Mouse (Mus musculus): Measurements from ENCODE around the gene Epha8. TPM values are rescaled to one million over a fixed set of nuclear protein-coding genes. Genes with fewer than 3 reads are reported as not detected.

The Epha8 gene
- polyA plus RNA-seq, 1 experiment from 2014 or later, result 16.5 TPM

GRCm38 (mm10) chr4:136945397-136945796, 11.2 kb downstream of the Epha8 start:
- H3K4me2 ChIP-seq, result no peak overlapping the region
- ATAC-seq (ENCODE audit: low FRiP score, low read depth), result no peak
- H3K9me3 ChIP-seq, result no peaks in the 10 kb centered on the region
- no peaks in the 10 kb centered on the region for H3K27me3 ChIP-seq
- H3K9ac ChIP-seq, result no peak overlapping the region
- H3K4me3 ChIP-seq, result no peak overlapping the region
- no peaks in the 10 kb centered on the region for H3K36me3 ChIP-seq
- no peak overlapping the region for H3K27ac ChIP-seq (replicated peaks)
- H3K4me1 ChIP-seq (replicated peaks), result peaks cover 44% of the 10 kb centered on the region
- WGBS, result 61% methylated on average over 17 of the region's 17 CpGs

GRCm38 (mm10) chr4:136944558-136945350, 11.9 kb downstream of the Epha8 start:
- Histone ChIP-seq H3K27me3 (no peaks in the 10 kb centered on the region), H3K4me1 (replicated peaks) (peaks cover 38% of the 10 kb centered on the region)
- WGBS, result 68% methylated on average over 11 of the region's 11 CpGs

GRCm38 (mm10) chr4:136943175-136943574, 13.4 kb downstream of the Epha8 start:
- Histone ChIP-seq H3K4me2 (0 out of 2 replicates have a peak overlapping the region, but pooled peaks have one; percentile 27), H3K4me3 (no peak overlapping the region), H3K9ac (no peak overlapping the region), H3K27ac (replicated peaks) (0 out of 2 replicates have a peak overlapping the region, but pooled peaks have one; percentile 5), H3K36me3 (no peaks in the 10 kb centered on the region), H3K4me1 (replicated peaks) (peaks cover 30% of the 10 kb centered on the region), H3K9me3 (no peaks in the 10 kb centered on the region), H3K27me3 (no peaks in the 10 kb centered on the region)
- 25% methylated on average over 13 of the region's 13 CpGs for WGBS
- no peak for ATAC-seq (ENCODE audit: low FRiP score, low read depth)

More at GRCm38 (mm10) chr4:136944558-136945350, 11.9 kb downstream of the Epha8 start:
- Histone ChIP-seq H3K36me3 (no peaks in the 10 kb centered on the region), H3K9ac (no peak overlapping the region), H3K4me3 (no peak overlapping the region), H3K27ac (replicated peaks) (no peak overlapping the region), H3K9me3 (no peaks in the 10 kb centered on the region), H3K4me2 (no peak overlapping the region)
- no peak for ATAC-seq (ENCODE audit: low FRiP score, low read depth)

DNA sequence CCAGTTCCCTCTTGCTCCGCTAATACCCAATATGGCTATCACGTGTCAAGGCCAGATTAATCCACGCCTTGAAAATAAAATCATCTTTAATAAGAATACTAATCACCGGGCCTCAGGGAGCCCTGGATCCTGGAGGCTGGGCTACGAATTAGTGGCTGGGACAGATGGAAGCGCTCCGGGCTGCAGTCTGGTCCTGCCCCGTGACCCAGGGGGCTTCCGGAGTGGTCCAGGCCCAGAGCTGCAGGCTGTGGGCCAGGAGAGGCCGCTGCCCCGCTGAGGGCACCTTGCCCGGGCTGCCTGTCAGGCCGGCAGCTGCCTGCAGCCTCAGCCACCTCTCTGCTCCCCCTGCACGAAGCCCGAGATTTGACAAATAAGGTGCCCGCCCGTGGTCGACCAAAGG, 13.9 kb downstream of the Epha8 start:
- no peak; the same call in 1 of the 2 replicates for ATAC-seq (ENCODE audit: low FRiP score, low read depth)

GRCm38 (mm10) chr4:136937935-136938334, 18.7 kb downstream of the Epha8 start:
- Histone ChIP-seq H3K36me3 (no peaks in the 10 kb centered on the region), H3K9me3 (no peaks in the 10 kb centered on the region), H3K4me1 (replicated peaks) (peaks cover 13% of the 10 kb centered on the region), H3K4me2 (no peak overlapping the region), H3K9ac (no peak overlapping the region), H3K27me3 (0 out of 2 replicates have a peak, but pooled peaks cover 3% of the 10 kb centered on the region), H3K4me3 (no peak overlapping the region), H3K27ac (replicated peaks) (no peak overlapping the region)
- 87% methylated on average over 5 of the region's 5 CpGs for WGBS
- no peak for ATAC-seq (ENCODE audit: low FRiP score, low read depth)

More for the DNA sequence above, 13.9 kb downstream of the Epha8 start:
- no peaks in the 10 kb centered on the region for H3K9me3 ChIP-seq
- no peaks in the 10 kb centered on the region for H3K27me3 ChIP-seq
- peak overlapping the region; percentile 5; the same call in 1 of the 2 replicates for H3K27ac ChIP-seq (replicated peaks)
- peaks cover 30% of the 10 kb centered on the region for H3K4me1 ChIP-seq (replicated peaks)
- H3K4me3 ChIP-seq, result no peak overlapping the region
- H3K4me2 ChIP-seq, result peak overlapping the region; percentile 27
- no peak overlapping the region for H3K9ac ChIP-seq
- 14% methylated on average over 18 of the region's 18 CpGs for WGBS
- H3K36me3 ChIP-seq, result no peaks in the 10 kb centered on the region

DNA sequence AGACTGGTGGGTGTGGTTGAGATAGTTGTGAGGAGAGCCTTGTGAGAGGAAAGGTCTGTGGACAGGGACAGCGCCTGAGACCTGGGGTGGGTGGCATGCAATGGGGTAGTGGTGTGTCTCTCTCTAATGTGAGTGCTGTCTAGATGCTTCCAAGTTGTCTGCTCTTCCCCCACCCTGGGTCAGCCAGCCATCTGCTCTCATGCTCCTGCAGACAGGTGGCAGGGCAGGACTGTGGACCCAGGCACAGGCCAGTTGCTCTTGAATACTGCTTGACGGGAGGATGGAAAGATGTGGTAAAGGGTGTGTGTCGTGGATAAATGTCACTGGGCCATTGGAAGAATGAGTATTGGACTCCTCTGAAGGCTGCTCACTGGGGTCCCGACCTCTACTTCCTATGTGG, 19.3 kb downstream of the Epha8 start:
- 74% methylated on average over 4 of the region's 4 CpGs for WGBS
- Histone ChIP-seq H3K9me3 (no peaks in the 10 kb centered on the region), H3K4me3 (no peak overlapping the region), H3K36me3 (no peaks in the 10 kb centered on the region), H3K27ac (replicated peaks) (no peak overlapping the region), H3K9ac (no peak overlapping the region), H3K27me3 (0 out of 2 replicates have a peak, but pooled peaks cover 3% of the 10 kb centered on the region), H3K4me1 (replicated peaks) (peaks cover 7% of the 10 kb centered on the region), H3K4me2 (no peak overlapping the region)
- ATAC-seq (ENCODE audit: low FRiP score, low read depth), result no peak

GRCm38 (mm10) chr4:136934746-136935613, 21.6 kb downstream of the Epha8 start:
- Histone ChIP-seq H3K27me3 (0 out of 2 replicates have a peak, but pooled peaks cover 3% of the 10 kb centered on the region), H3K4me3 (no peak overlapping the region), H3K4me2 (no peak overlapping the region), H3K9ac (no peak overlapping the region), H3K27ac (replicated peaks) (no peak overlapping the region), H3K9me3 (no peaks in the 10 kb centered on the region), H3K36me3 (no peaks in the 10 kb centered on the region), H3K4me1 (replicated peaks) (no peaks in the 10 kb centered on the region)
- no peak for ATAC-seq (ENCODE audit: low FRiP score, low read depth)
- WGBS, result 46% methylated on average over 18 of the region's 18 CpGs

DNA sequence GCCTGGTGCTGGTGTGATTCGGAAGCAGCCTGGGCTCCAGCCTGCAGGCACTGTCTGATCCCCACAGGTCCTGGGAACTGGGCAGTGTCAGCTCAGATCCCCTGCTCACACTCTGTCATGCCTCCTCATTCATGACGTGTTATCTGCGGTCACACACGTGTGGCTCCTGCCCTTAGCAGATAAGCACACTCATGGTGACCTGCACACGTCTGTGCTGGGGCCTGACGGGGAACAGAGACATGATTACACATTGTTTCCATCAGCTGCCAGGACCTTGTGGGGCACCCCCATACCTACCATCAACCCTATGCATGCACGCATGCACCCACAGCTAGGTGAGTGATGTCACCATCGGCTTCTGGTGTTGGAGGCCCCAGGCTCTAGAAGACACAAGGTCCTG, 26.1 kb downstream of the Epha8 start:
- Histone ChIP-seq H3K9ac (no peak overlapping the region), H3K4me1 (replicated peaks) (peaks cover 13% of the 10 kb centered on the region), H3K9me3 (no peaks in the 10 kb centered on the region), H3K36me3 (no peaks in the 10 kb centered on the region), H3K4me2 (no peak overlapping the region), H3K27me3 (peaks cover 8% of the 10 kb centered on the region; the same call in 1 of the 2 replicates), H3K27ac (replicated peaks) (no peak overlapping the region), H3K4me3 (no peak overlapping the region)
- WGBS, result 88% methylated on average over 8 of the region's 8 CpGs
- ATAC-seq (ENCODE audit: low FRiP score, low read depth), result no peak; the same call in 1 of the 2 replicates

DNA sequence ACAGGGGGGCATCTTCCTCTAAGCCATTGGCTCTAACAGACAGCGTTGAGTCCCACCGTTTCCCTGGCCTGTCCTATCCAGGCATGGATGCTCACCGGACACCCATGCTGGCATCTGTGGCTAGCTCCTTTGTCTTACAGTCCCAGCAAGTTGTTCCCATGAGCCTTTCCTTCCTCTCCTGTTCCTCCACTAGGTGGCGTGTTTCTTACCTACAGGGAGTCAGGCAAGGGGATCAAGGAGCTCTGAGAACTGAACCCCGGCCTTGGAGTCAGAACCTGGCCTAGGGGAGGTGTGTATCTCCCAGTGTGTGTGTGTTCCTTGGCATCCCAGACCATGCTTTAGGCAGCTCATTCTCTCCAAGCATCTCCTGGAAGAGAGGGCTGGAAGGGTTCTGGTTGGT, 27.7 kb downstream of the Epha8 start:
- Histone ChIP-seq H3K4me3 (no peak overlapping the region), H3K9me3 (no peaks in the 10 kb centered on the region), H3K4me2 (no peak overlapping the region), H3K27ac (replicated peaks) (no peak overlapping the region), H3K9ac (no peak overlapping the region), H3K36me3 (no peaks in the 10 kb centered on the region), H3K27me3 (peaks cover 8% of the 10 kb centered on the region; the same call in 1 of the 2 replicates), H3K4me1 (replicated peaks) (peaks cover 13% of the 10 kb centered on the region)
- ATAC-seq (ENCODE audit: low FRiP score, low read depth), result no peak
- WGBS, result 7% methylated on average over 5 of the region's 5 CpGs

DNA sequence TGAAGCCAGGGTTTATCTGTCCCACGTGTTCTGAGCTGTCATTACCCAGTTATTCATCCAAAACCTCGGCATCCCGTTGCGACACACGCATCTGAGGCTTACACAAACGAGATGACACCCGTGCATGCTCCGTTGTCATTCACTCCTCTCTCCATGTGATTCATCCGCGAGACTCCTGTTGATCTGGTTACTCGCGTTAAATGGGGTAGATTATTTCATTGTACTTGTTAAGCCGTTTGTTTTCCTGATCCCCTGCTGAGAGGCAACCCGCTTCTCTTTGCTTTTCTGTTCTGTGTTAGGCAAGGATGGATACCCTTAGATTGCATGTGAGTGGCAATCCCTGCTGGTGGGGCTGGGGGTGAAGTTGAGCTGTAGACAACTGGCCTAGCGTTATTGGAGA, 30.8 kb downstream of the Epha8 start:
- Histone ChIP-seq H3K4me3 (no peak overlapping the region), H3K4me2 (no peak overlapping the region), H3K27me3 (peaks cover 11% of the 10 kb centered on the region; the same call in 1 of the 2 replicates), H3K36me3 (no peaks in the 10 kb centered on the region), H3K27ac (replicated peaks) (peak overlapping the region; percentile 39), H3K9me3 (no peaks in the 10 kb centered on the region), H3K9ac (no peak overlapping the region), H3K4me1 (replicated peaks) (peaks cover 13% of the 10 kb centered on the region)
- WGBS, result 4% methylated on average over 15 of the region's 15 CpGs
- ATAC-seq (ENCODE audit: low FRiP score, low read depth), result no peak

DNA sequence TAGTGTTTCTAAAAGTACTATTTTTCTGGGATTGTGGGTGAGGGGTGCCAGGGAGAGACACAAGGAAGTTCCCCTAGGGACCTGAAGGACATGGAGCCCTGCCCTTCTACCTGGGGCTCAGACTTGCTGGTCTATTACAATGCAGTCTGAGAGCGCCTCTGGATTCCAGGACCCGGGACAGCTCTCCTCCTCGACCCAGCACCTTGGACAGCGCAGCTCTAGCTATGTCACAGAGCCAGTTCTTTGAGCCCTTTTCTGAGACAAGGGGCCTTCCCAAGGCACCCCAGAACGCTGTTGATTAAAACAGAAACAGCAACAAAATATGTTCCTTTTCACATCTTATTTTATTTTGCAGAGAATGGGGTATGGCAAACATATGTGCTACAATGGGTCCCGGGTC, 32.1 kb downstream of the Epha8 start:
- 13% methylated on average over 6 of the region's 6 CpGs for WGBS
- H3K4me3 ChIP-seq, result no peak overlapping the region
- H3K4me1 ChIP-seq (replicated peaks), result peaks cover 13% of the 10 kb centered on the region
- H3K9ac ChIP-seq, result no peak overlapping the region
- peaks cover 11% of the 10 kb centered on the region; the same call in 1 of the 2 replicates for H3K27me3 ChIP-seq
- H3K27ac ChIP-seq (replicated peaks), result no peak overlapping the region
- no peak for ATAC-seq (ENCODE audit: low FRiP score, low read depth)
- H3K4me2 ChIP-seq, result no peak overlapping the region
- no peaks in the 10 kb centered on the region for H3K9me3 ChIP-seq
- H3K36me3 ChIP-seq, result no peaks in the 10 kb centered on the region

GRCm38 (mm10) chr4:136919526-136919925, 37.1 kb downstream of the Epha8 start:
- Histone ChIP-seq H3K9me3 (no peaks in the 10 kb centered on the region), H3K9ac (no peak overlapping the region), H3K4me3 (no peak overlapping the region), H3K4me1 (replicated peaks) (peaks cover 18% of the 10 kb centered on the region), H3K36me3 (no peaks in the 10 kb centered on the region), H3K4me2 (no peak overlapping the region), H3K27ac (replicated peaks) (no peak overlapping the region), H3K27me3 (0 out of 2 replicates have a peak, but pooled peaks cover 6% of the 10 kb centered on the region)
- ATAC-seq (ENCODE audit: low FRiP score, low read depth), result no peak
- WGBS, result 75% methylated on average over 3 of the region's 3 CpGs

All from hindbrain, embryonic 15.5 days (tissue).